Mouse (Mus musculus) heart, embryonic 12.5 days (tissue): ENCODE results near the gene 2010003K11Rik. TPM values are rescaled to one million over a fixed set of nuclear protein-coding genes. Genes with fewer than 3 reads are reported as not detected.

Experiments
- ATAC-seq: fragments of 200-750 bp; cut with Nextera tagmentation; 2 replicates; pipeline ENCODE4 v1.8.0; 2017; ENCODE audit warnings: moderate TSS enrichment, moderate library complexity; ENCODE audit not compliant: insufficient number of reproducible peaks, low FRiP score
- H3K27ac ChIP-seq: fragments of 300-500 bp; sonication (generic); 2 replicates; pipeline ENCODE4 v1.5.1; 2016; ENCODE audit warnings: mild to moderate bottlenecking, moderate library complexity; ENCODE audit not compliant: poor library complexity, severe bottlenecking
- H3K27me3 ChIP-seq: fragments of 300-500 bp; sonication (generic); replicated peaks from 2 replicates; pipeline ENCODE4 v1.6.1; 2016; ENCODE audit warnings: mild to moderate bottlenecking, moderate library complexity
- H3K36me3 ChIP-seq: fragments of 300-500 bp; sonication (generic); 2 replicates; pipeline ENCODE4 v1.6.1; 2016; ENCODE audit warnings: mild to moderate bottlenecking, moderate library complexity
- H3K4me1 ChIP-seq: fragments of 300-500 bp; sonication (generic); replicated peaks from 2 replicates; pipeline ENCODE4 v1.6.1; 2016; ENCODE audit warnings: mild to moderate bottlenecking
- H3K4me2 ChIP-seq: fragments of 300-500 bp; sonication (generic); 2 replicates; pipeline ENCODE4 v1.6.1; 2016; ENCODE audit warnings: mild to moderate bottlenecking, moderate library complexity
- H3K4me3 ChIP-seq: fragments of 300-500 bp; sonication (generic); 2 replicates; pipeline ENCODE4 v1.5.1; 2016; ENCODE audit warnings: mild to moderate bottlenecking
- H3K9ac ChIP-seq: fragments of 300-500 bp; sonication (generic); 2 replicates; pipeline ENCODE4 v1.6.1; 2016; ENCODE audit warnings: mild to moderate bottlenecking, moderate library complexity
- H3K9me3 ChIP-seq: fragments of 300-500 bp; sonication (generic); replicated peaks from 2 replicates; pipeline ENCODE4 v1.6.1; 2016; ENCODE audit warnings: mild to moderate bottlenecking, moderate library complexity
- WGBS: fragments of 180-500 bp; shearing (Covaris S2); methylation state at CpG from one replicate; pipeline ENCODE4 v1.1.7; 2016; 5-methylcytosine and 5-hydroxymethylcytosine counted together
- polyA plus RNA-seq: library from polyadenylated mRNA; unstranded; fragments of >200 nt; fragmentation: Nextera tagmentation; extraction: Ambion mirVana; gene quantifications from 2 replicates; pipeline ENCODE4 v1.2.1, GENCODE M21; 2016

Gene 2010003K11Rik
- polyA plus RNA-seq, 1 experiment from 2014 or later = not detected

DNA sequence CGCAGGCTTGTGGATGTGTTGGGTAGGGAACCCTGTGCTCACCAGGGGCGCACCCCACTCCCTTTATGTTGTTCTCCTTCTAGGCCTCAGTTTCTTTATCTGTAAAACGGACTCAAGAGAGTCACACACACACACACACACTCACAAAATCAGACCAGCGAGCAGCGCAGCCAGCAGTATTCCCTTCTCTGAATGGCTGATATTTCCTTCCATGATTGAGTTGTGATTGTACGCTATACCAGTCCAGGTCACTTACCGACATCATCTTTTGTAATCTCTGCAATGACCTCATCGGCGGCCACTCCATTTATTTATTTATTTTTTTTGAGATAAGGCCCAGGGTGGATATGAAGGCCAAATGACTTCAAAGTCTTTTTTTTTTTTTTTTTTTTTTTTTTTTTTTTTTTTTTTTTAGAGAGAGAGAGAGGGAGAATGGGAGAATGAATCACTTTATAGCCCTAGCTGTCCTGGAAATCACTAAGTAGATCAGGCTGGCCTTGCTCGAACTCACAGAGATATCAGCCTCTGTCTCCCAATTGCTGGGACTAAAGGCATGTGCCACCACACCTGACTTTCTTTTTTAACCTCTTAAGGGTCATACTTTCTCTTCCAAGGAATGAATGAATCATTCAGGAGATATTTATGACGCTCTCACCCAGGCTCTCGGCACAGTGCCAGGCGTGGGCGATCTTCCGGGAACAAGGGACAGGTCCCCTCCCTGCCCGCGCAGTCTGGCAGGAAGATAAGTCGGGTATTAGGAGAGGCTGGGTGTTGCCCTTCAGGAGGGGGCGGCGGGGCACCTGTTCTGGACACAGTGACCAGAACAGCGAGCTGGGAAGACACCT lies 20.8 kb downstream of the 2010003K11Rik start, which contains the start of gene Syt12:
Syt12 (minus strand) TSS at position 103 of the 845 bp plus-strand sequence.
- peak within 1 kb of the TSS; percentile 97 for H3K4me2 ChIP-seq
- WGBS = 13% methylated on average over 21 of the region's 21 CpGs
- H3K9me3 ChIP-seq = no peaks in the 10 kb centered on the region
- H3K4me3 ChIP-seq = peak within 1 kb of the TSS; percentile 63
- ATAC-seq = peak; percentile 52; the same call in 1 of the 2 replicates
- no peaks in the 10 kb centered on the region for H3K36me3 ChIP-seq
- H3K9ac ChIP-seq = peak within 1 kb of the TSS; percentile 73
- H3K27ac ChIP-seq = no peak within 1 kb of the TSS
- H3K27me3 ChIP-seq = peaks cover 35% of the 10 kb centered on the region
- H3K4me1 ChIP-seq = peaks cover 17% of the 10 kb centered on the region

- Histone ChIP-seq H3K4me1 (peaks cover 17% of the 10 kb centered on the region), H3K36me3 (no peaks in the 10 kb centered on the region), H3K9me3 (no peaks in the 10 kb centered on the region), H3K27ac (no peak overlapping the region), H3K9ac (peak overlapping the region; percentile 73), H3K4me2 (peak overlapping the region; percentile 97), H3K27me3 (peaks cover 38% of the 10 kb centered on the region), H3K4me3 (peak overlapping the region; percentile 63)
- ATAC-seq = peak; percentile 54
- WGBS = 0% methylated on average over 69 of the region's 70 CpGs
Measured at GRCm38 (mm10) chr19:4476601-4477257, 21.7 kb downstream of the 2010003K11Rik start.

- Histone ChIP-seq H3K27me3 (peaks cover 41% of the 10 kb centered on the region), H3K4me2 (no peak overlapping the region), H3K27ac (no peak overlapping the region), H3K4me3 (no peak overlapping the region), H3K9me3 (no peaks in the 10 kb centered on the region), H3K36me3 (no peaks in the 10 kb centered on the region), H3K4me1 (peaks cover 17% of the 10 kb centered on the region), H3K9ac (no peak overlapping the region)
- no peak for ATAC-seq
- WGBS = 70% methylated on average over 11 of the region's 11 CpGs
Measured at GRCm38 (mm10) chr19:4475224-4475925, 23.0 kb downstream of the 2010003K11Rik start.

DNA sequence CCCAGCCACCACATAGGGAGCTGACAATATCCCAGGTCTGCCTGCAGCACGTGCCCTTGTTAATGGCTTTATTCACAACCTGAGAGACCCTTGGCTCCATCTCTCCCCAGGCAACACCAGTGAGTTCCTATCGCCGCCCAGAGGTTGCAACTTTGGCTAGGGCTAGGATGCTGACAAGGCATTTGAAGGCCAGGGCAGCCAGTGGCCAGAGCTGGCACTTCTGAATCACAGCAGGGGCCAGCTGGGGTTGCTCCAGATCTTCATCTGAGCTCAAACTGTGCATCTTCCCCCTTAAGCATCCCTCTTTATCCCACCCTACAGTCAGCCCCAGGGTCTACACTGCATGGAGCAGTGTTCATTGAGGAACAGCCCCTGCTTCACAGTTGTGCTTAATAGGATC lies 23.6 kb downstream of the 2010003K11Rik start:
- H3K9me3 ChIP-seq = no peaks in the 10 kb centered on the region
- WGBS = 42% methylated on average over 3 of the region's 3 CpGs
- no peak overlapping the region for H3K27ac ChIP-seq
- no peaks in the 10 kb centered on the region for H3K36me3 ChIP-seq
- H3K4me1 ChIP-seq = peaks cover 17% of the 10 kb centered on the region
- no peak overlapping the region for H3K4me2 ChIP-seq
- H3K9ac ChIP-seq = no peak overlapping the region
- no peak for ATAC-seq
- H3K27me3 ChIP-seq = peaks cover 45% of the 10 kb centered on the region
- H3K4me3 ChIP-seq = no peak overlapping the region

GRCm38 (mm10) chr19:4473549-4473948 lies 24.8 kb downstream of the 2010003K11Rik start:
- no peak overlapping the region for H3K9ac ChIP-seq
- no peak overlapping the region for H3K27ac ChIP-seq
- no peak overlapping the region for H3K4me2 ChIP-seq
- H3K27me3 ChIP-seq = peaks cover 48% of the 10 kb centered on the region
- no peak for ATAC-seq
- WGBS = 85% methylated on average over 5 of the region's 5 CpGs
- no peaks in the 10 kb centered on the region for H3K9me3 ChIP-seq
- H3K4me1 ChIP-seq = peaks cover 17% of the 10 kb centered on the region
- H3K36me3 ChIP-seq = no peaks in the 10 kb centered on the region
- H3K4me3 ChIP-seq = no peak overlapping the region

DNA sequence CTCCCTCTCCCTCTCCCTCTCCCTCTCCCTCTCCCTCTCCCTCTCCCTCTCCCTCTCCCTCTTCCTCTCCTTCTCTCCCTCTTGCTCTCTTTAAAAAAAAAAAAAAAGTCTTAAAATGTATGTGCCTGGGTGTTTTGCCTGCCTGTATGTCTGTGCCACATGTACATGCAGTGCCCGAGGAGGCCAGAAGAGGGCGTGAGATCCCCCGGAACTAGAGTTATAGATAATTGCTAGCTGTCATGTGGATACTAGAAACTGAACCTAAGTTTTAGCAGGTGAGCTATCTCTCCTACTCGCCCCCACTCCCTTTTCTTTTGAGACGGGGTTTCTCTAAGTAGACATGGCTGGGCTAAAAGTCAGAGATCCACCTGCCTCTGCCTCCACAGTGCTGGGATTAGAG lies 30.0 kb downstream of the 2010003K11Rik start:
- Histone ChIP-seq H3K4me2 (no peak overlapping the region), H3K9ac (no peak overlapping the region), H3K27me3 (0 out of 2 replicates have a peak, but pooled peaks cover 18% of the 10 kb centered on the region), H3K9me3 (no peaks in the 10 kb centered on the region), H3K4me3 (no peak overlapping the region), H3K27ac (no peak overlapping the region), H3K36me3 (no peaks in the 10 kb centered on the region), H3K4me1 (peaks cover 5% of the 10 kb centered on the region; the same call in 1 of the 2 replicates)
- WGBS = 28% methylated on average over 5 of the region's 5 CpGs
- no peak for ATAC-seq

- no peak for ATAC-seq
- Histone ChIP-seq H3K4me2 (no peak overlapping the region), H3K4me3 (no peak overlapping the region), H3K4me1 (peaks cover 5% of the 10 kb centered on the region; the same call in 1 of the 2 replicates), H3K36me3 (no peaks in the 10 kb centered on the region), H3K27me3 (0 out of 2 replicates have a peak, but pooled peaks cover 8% of the 10 kb centered on the region), H3K9me3 (no peaks in the 10 kb centered on the region), H3K9ac (no peak overlapping the region), H3K27ac (no peak overlapping the region)
- WGBS = 84% methylated on average over 4 of the region's 4 CpGs
Measured at GRCm38 (mm10) chr19:4464666-4465065, 33.7 kb downstream of the 2010003K11Rik start.

GRCm38 (mm10) chr19:4461981-4462380 lies 36.4 kb downstream of the 2010003K11Rik start:
- H3K4me1 ChIP-seq = peaks cover 5% of the 10 kb centered on the region; the same call in 1 of the 2 replicates
- 73% methylated on average over 8 of the region's 8 CpGs for WGBS
- H3K4me2 ChIP-seq = no peak overlapping the region
- H3K9ac ChIP-seq = no peak overlapping the region
- H3K27me3 ChIP-seq = no peaks in the 10 kb centered on the region
- no peak for ATAC-seq
- H3K27ac ChIP-seq = no peak overlapping the region
- H3K36me3 ChIP-seq = no peaks in the 10 kb centered on the region
- H3K9me3 ChIP-seq = no peaks in the 10 kb centered on the region
- H3K4me3 ChIP-seq = no peak overlapping the region

DNA sequence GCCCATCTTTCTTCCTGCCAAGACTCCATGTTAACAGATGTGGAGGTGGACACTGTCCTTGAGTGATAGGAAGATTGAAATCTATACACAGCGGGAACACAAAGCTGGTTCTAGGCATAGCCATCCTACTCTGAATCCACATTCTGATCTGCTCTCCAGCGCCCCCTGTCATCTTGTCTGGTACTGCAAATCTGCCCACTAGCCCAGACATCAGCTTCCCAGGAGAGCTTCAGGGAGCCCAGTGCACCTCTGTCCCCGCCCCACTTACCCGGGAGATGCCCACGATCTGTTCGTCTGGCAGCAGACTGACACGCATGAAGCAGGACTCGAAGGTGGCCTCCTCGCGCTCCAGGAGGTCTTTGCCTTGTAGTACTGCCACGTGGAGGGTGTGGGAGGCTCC lies 42.2 kb downstream of the 2010003K11Rik start:
- no peaks in the 10 kb centered on the region for H3K9me3 ChIP-seq
- H3K36me3 ChIP-seq = no peaks in the 10 kb centered on the region
- 0 out of 2 replicates have a peak, but pooled peaks cover 4% of the 10 kb centered on the region for H3K27me3 ChIP-seq
- ATAC-seq = no peak
- 12% methylated on average over 11 of the region's 11 CpGs for WGBS
- no peak overlapping the region for H3K27ac ChIP-seq
- H3K4me2 ChIP-seq = no peak overlapping the region
- H3K4me1 ChIP-seq = no peaks in the 10 kb centered on the region
- H3K9ac ChIP-seq = no peak overlapping the region
- no peak overlapping the region for H3K4me3 ChIP-seq

- H3K36me3 ChIP-seq = no peaks in the 10 kb centered on the region
- no peak overlapping the region for H3K4me3 ChIP-seq
- ATAC-seq = no peak
- no peak overlapping the region for H3K9ac ChIP-seq
- H3K27me3 ChIP-seq = 0 out of 2 replicates have a peak, but pooled peaks cover 4% of the 10 kb centered on the region
- H3K4me2 ChIP-seq = no peak overlapping the region
- H3K27ac ChIP-seq = no peak overlapping the region
- no peaks in the 10 kb centered on the region for H3K9me3 ChIP-seq
- 79% methylated on average over 15 of the region's 15 CpGs for WGBS
- no peaks in the 10 kb centered on the region for H3K4me1 ChIP-seq
Measured at GRCm38 (mm10) chr19:4455071-4455800, 43.1 kb downstream of the 2010003K11Rik start.
